Mouse (Mus musculus) cerebellum, adult (tissue): ENCODE data around the gene Osbp2.
"Not testable (repeated sequence)": the region's sequence is repeated elsewhere in the genome, so short reads cannot be mapped to it uniquely, and the experiment has no call there.

Experiments used
- ATAC-seq: cut with Nextera tagmentation; 2 replicates; pipeline ENCODE4 v1.9.2; 2017; ENCODE audit warnings: mild to moderate bottlenecking, moderate library complexity, mixed read lengths; ENCODE audit not compliant: insufficient number of reproducible peaks, low FRiP score, low TSS enrichment

The Osbp2 gene

GRCm38 (mm10) chr11:3863454-3864112 is at the start of gene Osbp2:
Gene Osbp2, minus strand, starts transcription at chr11:3863903.
- ATAC-seq = peak; percentile 86

- no peak for ATAC-seq
Measured at GRCm38 (mm10) chr11:3912875-3913271, 49.2 kb upstream of the Osbp2 start.

- no peak for ATAC-seq
Measured at GRCm38 (mm10) chr11:3912100-3912874, 48.6 kb upstream of the Osbp2 start.

- ATAC-seq = not testable (repeated sequence)
Measured at GRCm38 (mm10) chr11:3911440-3911839, 47.7 kb upstream of the Osbp2 start.

- no peak for ATAC-seq
Measured at GRCm38 (mm10) chr11:3910513-3911310, 47.0 kb upstream of the Osbp2 start.

- ATAC-seq = no peak
Measured at GRCm38 (mm10) chr11:3909236-3909635, 45.5 kb upstream of the Osbp2 start.

- ATAC-seq = no peak
Measured at GRCm38 (mm10) chr11:3905446-3905845, 41.7 kb upstream of the Osbp2 start.

GRCm38 (mm10) chr11:3904673-3905072 is 41.0 kb upstream of the Osbp2 start:
- no peak for ATAC-seq

- ATAC-seq = no peak
Measured at GRCm38 (mm10) chr11:3903046-3903445, 39.3 kb upstream of the Osbp2 start.

- no peak for ATAC-seq
Measured at GRCm38 (mm10) chr11:3902516-3902915, 38.8 kb upstream of the Osbp2 start.

- ATAC-seq = no peak
Measured at GRCm38 (mm10) chr11:3900296-3900695, 36.6 kb upstream of the Osbp2 start.

- ATAC-seq = no peak
Measured at GRCm38 (mm10) chr11:3895933-3896332, 32.2 kb upstream of the Osbp2 start.

GRCm38 (mm10) chr11:3895458-3895857 is 31.8 kb upstream of the Osbp2 start:
- no peak for ATAC-seq

GRCm38 (mm10) chr11:3894406-3895281 is 30.9 kb upstream of the Osbp2 start, which contains the start of the genes 4921536K21Rik and Dusp18:
Gene 4921536K21Rik, minus strand, starts transcription at chr11:3895098.
Gene Dusp18, plus strand, starts transcription at chr11:3895240.
- ATAC-seq = peak; percentile 56; the same call in 1 of the 2 replicates

GRCm38 (mm10) chr11:3893970-3894369 is 30.3 kb upstream of the Osbp2 start:
- no peak for ATAC-seq

GRCm38 (mm10) chr11:3887331-3887730 is 23.6 kb upstream of the Osbp2 start:
- ATAC-seq = no peak; the same call in 1 of the 2 replicates

GRCm38 (mm10) chr11:3883711-3884110 is 20.0 kb upstream of the Osbp2 start:
- no peak for ATAC-seq

GRCm38 (mm10) chr11:3879836-3880235 is 16.1 kb upstream of the Osbp2 start:
- ATAC-seq = 0 out of 2 replicates have a peak, but pooled peaks have one; percentile 72

- ATAC-seq = no peak
Measured at GRCm38 (mm10) chr11:3878660-3879059, 15.0 kb upstream of the Osbp2 start.

- ATAC-seq = no peak
Measured at GRCm38 (mm10) chr11:3876419-3876818, 12.7 kb upstream of the Osbp2 start.
